ENCODE assay signal across 21 mouse cellular contexts in the genomic region with DNA sequence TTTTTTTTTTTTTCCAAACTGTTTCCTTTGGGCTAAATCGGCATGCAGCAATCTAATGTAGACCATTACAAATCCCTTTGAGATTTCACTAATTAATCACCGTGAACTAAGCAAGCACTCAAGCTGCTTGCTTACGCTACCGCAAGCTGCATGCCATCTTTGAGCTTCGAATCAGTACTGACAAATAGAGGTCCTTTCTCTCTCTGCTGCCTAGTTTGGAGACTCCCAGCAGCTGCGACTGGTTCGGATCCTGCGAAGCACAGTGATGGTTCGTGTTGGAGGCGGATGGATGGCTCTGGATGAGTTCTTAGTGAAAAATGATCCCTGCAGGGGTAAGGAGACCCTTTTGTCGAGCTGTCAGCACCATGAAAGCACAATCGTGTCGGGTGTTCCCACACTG.
A peak's percentile ranks its signal among the peaks of the same experiment; 100 is the strongest.
DNase-seq lines count a peak whose midpoint lies in the region; ATAC-seq and TF ChIP-seq lines count a peak whose summit lies in the region.
"Had no signal": no experiment of that assay in that cellular context is flagged by ENCODE, and none has a peak within 500 bp of the region (broad histone marks: within the 10 kb centered on the region; RNA-seq: fewer than 3 reads in every experiment).

No protein-coding gene starts in this region.

- H3K4me1 ChIP-seq in forebrain, embryonic 13.5 days, result peaks cover 27% of the 10 kb centered on the region
- H3K4me1 ChIP-seq in forebrain, embryonic 15.5 days, result peaks cover 23% of the 10 kb centered on the region
- peaks cover 8% of the 10 kb centered on the region; the same call in 1 of the 2 replicates for H3K4me1 ChIP-seq in midbrain, embryonic 10.5 days
- H3K4me1 ChIP-seq in midbrain, postnatal 0 days (ENCODE audit: insufficient read depth, low read length), result no peaks in the 10 kb centered on the region
- peaks cover 3% of the 10 kb centered on the region; the same call in 1 of the 2 replicates for H3K4me1 ChIP-seq in hindbrain, embryonic 12.5 days
- H3K4me1 ChIP-seq in liver, postnatal 0 days (ENCODE audit: insufficient read depth), result no peaks in the 10 kb centered on the region
- H3K4me1 ChIP-seq: embryonic facial prominence, embryonic 12.5 days; heart, embryonic 10.5 days; limb, embryonic 10.5 days had no signal

- H3K4me3 ChIP-seq in forebrain, embryonic 13.5 days, result no peak overlapping the region
- H3K4me3 ChIP-seq in forebrain, embryonic 15.5 days, result no peak overlapping the region
- H3K4me3 ChIP-seq in midbrain, embryonic 10.5 days, result no peak overlapping the region
- H3K4me3 ChIP-seq in midbrain, postnatal 0 days (ENCODE audit: low read depth, low read length), result no peak overlapping the region
- no peak overlapping the region for H3K4me3 ChIP-seq in hindbrain, embryonic 12.5 days
- H3K4me3 ChIP-seq in liver, postnatal 0 days (ENCODE audit: low read depth, low read length), result no peak overlapping the region
- H3K4me3 ChIP-seq: embryonic facial prominence, embryonic 12.5 days; heart, embryonic 10.5 days; layer of hippocampus, adult 2 months; limb, embryonic 10.5 days; myocyte had no signal

- no peaks in the 10 kb centered on the region for H3K9me3 ChIP-seq in forebrain, embryonic 13.5 days (replicated peaks)
- H3K9me3 ChIP-seq in forebrain, embryonic 15.5 days, result no peaks in the 10 kb centered on the region
- H3K9me3 ChIP-seq in midbrain, embryonic 10.5 days (replicated peaks), result no peaks in the 10 kb centered on the region
- H3K9me3 ChIP-seq in midbrain, postnatal 0 days (ENCODE audit: low read length), result no peaks in the 10 kb centered on the region
- no peaks in the 10 kb centered on the region for H3K9me3 ChIP-seq in hindbrain, embryonic 12.5 days (replicated peaks)
- H3K9me3 ChIP-seq in liver, postnatal 0 days (ENCODE audit: low read length), result no peaks in the 10 kb centered on the region
- H3K9me3 ChIP-seq: embryonic facial prominence, embryonic 12.5 days; heart, embryonic 10.5 days; limb, embryonic 10.5 days had no signal

- H3K4me2 ChIP-seq in forebrain, embryonic 13.5 days, result peak overlapping the region; percentile 24; the same call in 1 of the 2 replicates
- no peak overlapping the region for H3K4me2 ChIP-seq in forebrain, embryonic 15.5 days (replicated peaks)
- H3K4me2 ChIP-seq in midbrain, postnatal 0 days (ENCODE audit: low read depth, low read length, poor library complexity, severe bottlenecking), result no peak overlapping the region
- H3K4me2 ChIP-seq in hindbrain, embryonic 12.5 days (replicated peaks), result no peak overlapping the region
- no peak overlapping the region for H3K4me2 ChIP-seq in liver, postnatal 0 days (ENCODE audit: low read depth, low read length)
- H3K4me2 ChIP-seq: embryonic facial prominence, embryonic 12.5 days had no signal

- ATAC-seq in forebrain, embryonic 13.5 days, result no peak
- no peak for ATAC-seq in forebrain, embryonic 15.5 days (replicated peaks)
- no peak for ATAC-seq in midbrain, postnatal 0 days (ENCODE audit: low FRiP score)
- ATAC-seq in hindbrain, embryonic 12.5 days (ENCODE audit: low FRiP score), result peak; percentile 30; the same call in 1 of the 2 replicates
- ATAC-seq in liver, postnatal 0 days, result no peak
- ATAC-seq: lung, postnatal 0 days had no signal

- H3K27me3 ChIP-seq in forebrain, embryonic 13.5 days, result no peaks in the 10 kb centered on the region
- no peaks in the 10 kb centered on the region for H3K27me3 ChIP-seq in forebrain, embryonic 15.5 days
- H3K27me3 ChIP-seq in midbrain, embryonic 10.5 days (ENCODE audit: low read depth, poor library complexity, severe bottlenecking), result no peaks in the 10 kb centered on the region
- H3K27me3 ChIP-seq in midbrain, postnatal 0 days (ENCODE audit: insufficient read depth, low read length), result no peaks in the 10 kb centered on the region
- H3K27me3 ChIP-seq in hindbrain, embryonic 12.5 days, result no peaks in the 10 kb centered on the region
- no peaks in the 10 kb centered on the region for H3K27me3 ChIP-seq in liver, postnatal 0 days (ENCODE audit: insufficient read depth, low read length)
- H3K27me3 ChIP-seq: embryonic facial prominence, embryonic 12.5 days had no signal

- no peak overlapping the region for H3K9ac ChIP-seq in forebrain, embryonic 13.5 days
- H3K9ac ChIP-seq in forebrain, embryonic 15.5 days (replicated peaks), result no peak overlapping the region
- H3K9ac ChIP-seq in midbrain, postnatal 0 days (replicated peaks; ENCODE audit: low read length, poor library complexity, severe bottlenecking), result no peak overlapping the region
- H3K9ac ChIP-seq in hindbrain, embryonic 12.5 days, result no peak overlapping the region
- H3K9ac ChIP-seq in liver, postnatal 0 days (replicated peaks), result no peak overlapping the region
- H3K9ac ChIP-seq: embryonic facial prominence, embryonic 12.5 days; forebrain, postnatal 0 days had no signal

- DNase-seq in midbrain, embryonic 10.5 days (ENCODE audit: low spot score), result no peak
- no peak for DNase-seq in midbrain, postnatal 0 days (ENCODE audit: low spot score)
- peak; percentile 9 for DNase-seq in retina, embryonic 14.5 days (ENCODE audit: low spot score)
- no peak for DNase-seq in liver, postnatal 0 days
- DNase-seq: adrenal gland, postnatal 25 days; cerebellum, adult 9-10 months; gastrocnemius, postnatal 14 days; heart, postnatal 4 days; kidney, adult 8-10 months; kidney, postnatal 14 days had no signal

- H3K27ac ChIP-seq in forebrain, embryonic 13.5 days, result peak overlapping the region; percentile 62
- H3K27ac ChIP-seq in forebrain, embryonic 15.5 days (replicated peaks), result no peak overlapping the region
- 0 out of 2 replicates have a peak overlapping the region, but pooled peaks have one; percentile 28 for H3K27ac ChIP-seq in midbrain, embryonic 10.5 days (replicated peaks)
- H3K27ac ChIP-seq in midbrain, postnatal 0 days (ENCODE audit: low read depth, low read length), result no peak overlapping the region
- no peak overlapping the region for H3K27ac ChIP-seq in hindbrain, embryonic 12.5 days
- H3K27ac ChIP-seq in liver, postnatal 0 days (ENCODE audit: low read depth), result no peak overlapping the region
- H3K27ac ChIP-seq: embryonic facial prominence, embryonic 12.5 days; heart, embryonic 10.5 days; layer of hippocampus, adult 2 months; limb, embryonic 10.5 days; macrophage had no signal

- H3K36me3 ChIP-seq in forebrain, embryonic 13.5 days (ENCODE audit: poor library complexity, severe bottlenecking), result peaks cover 60% of the 10 kb centered on the region
- H3K36me3 ChIP-seq in forebrain, embryonic 15.5 days, result peaks cover 31% of the 10 kb centered on the region
- H3K36me3 ChIP-seq in midbrain, embryonic 10.5 days, result peaks cover 83% of the 10 kb centered on the region
- peaks cover 40% of the 10 kb centered on the region for H3K36me3 ChIP-seq in midbrain, postnatal 0 days (ENCODE audit: insufficient read depth, low read length)
- H3K36me3 ChIP-seq in hindbrain, embryonic 12.5 days, result peaks cover 64% of the 10 kb centered on the region
- peaks cover 16% of the 10 kb centered on the region for H3K36me3 ChIP-seq in liver, postnatal 0 days (replicated peaks; ENCODE audit: insufficient read depth, low read length)

- WGBS in forebrain, embryonic 13.5 days, result 40% methylated on average over 13 of the region's 13 CpGs
- 24% methylated on average over 13 of the region's 13 CpGs for WGBS in forebrain, embryonic 15.5 days
- WGBS in midbrain, embryonic 10.5 days, result 77% methylated on average over 13 of the region's 13 CpGs
- WGBS in midbrain, postnatal 0 days, result 43% methylated on average over 13 of the region's 13 CpGs
- WGBS in hindbrain, embryonic 12.5 days, result 45% methylated on average over 13 of the region's 13 CpGs
- 89% methylated on average over 13 of the region's 13 CpGs for WGBS in liver, postnatal 0 days (ENCODE audit: insufficient replicate concordance)

- TF ChIP-seq CTCF in midbrain, postnatal 0 days (IDR thresholded peaks at IDR 0.05), result no peak
- TF ChIP-seq CTCF in liver, postnatal 0 days (IDR thresholded peaks at IDR 0.05; ENCODE audit: low read depth), result no peak

- no peak for TF ChIP-seq EP300 in liver, postnatal 0 days (IDR thresholded peaks at IDR 0.05; ENCODE audit: low read depth)

Comparison
In these comparisons a context has a peak if more than half of its experiments do, and no peak if none do; other contexts are left out.
1. H3K27ac ChIP-seq: peak in forebrain, embryonic 13.5 days (single experiment) and midbrain, embryonic 10.5 days (single experiment); none in forebrain, embryonic 15.5 days (single experiment), midbrain, postnatal 0 days (single experiment), hindbrain, embryonic 12.5 days (single experiment) and liver, postnatal 0 days (single experiment).